Comparison of ENCODE assay signal across 31 mouse cellular contexts in genomic region chr1:89912392-89912791, GRCm38 (mm10). TPM values are rescaled to one million over a fixed set of nuclear protein-coding genes. Genes with fewer than 3 reads are reported as not detected.
A peak's percentile ranks its signal among the peaks of the same experiment; 100 is the strongest.
DNase-seq lines count a peak whose midpoint lies in the region; ATAC-seq and TF ChIP-seq lines count a peak whose summit lies in the region.
"Had no signal": no experiment of that assay in that cellular context is flagged by ENCODE, and none has a peak within 500 bp of the region (broad histone marks: within the 10 kb centered on the region; RNA-seq: fewer than 3 reads in every experiment).

No protein-coding gene starts in this region.

- no peak for TF ChIP-seq POLR2A in lung, adult 2 months (IDR thresholded peaks at IDR 0.05; ENCODE audit: borderline replicate concordance, extremely low read depth, low read depth, low read length)

- 53% methylated on average over 5 of the region's 5 CpGs for WGBS in heart, postnatal 0 days
- WGBS in lung, embryonic 16.5 days = 27% methylated on average over 5 of the region's 5 CpGs
- WGBS in lung, adult 2 months = 49% methylated on average over 5 of the region's 5 CpGs

- TF ChIP-seq CTCF in heart, postnatal 0 days (IDR thresholded peaks at IDR 0.05; ENCODE audit: low read depth) = no peak
- TF ChIP-seq CTCF in lung, adult 2 months (IDR thresholded peaks at IDR 0.05; ENCODE audit: insufficient read depth, low read length) = no peak

- no peak overlapping the region for H3K9ac ChIP-seq in heart, postnatal 0 days (replicated peaks; ENCODE audit: low read depth, low read length)
- H3K9ac ChIP-seq in lung, embryonic 16.5 days (ENCODE audit: low read length) = no peak overlapping the region
- H3K9ac ChIP-seq: embryonic facial prominence, embryonic 13.5 days; heart, embryonic 13.5 days; hindbrain, embryonic 13.5 days; limb, embryonic 12.5 days; midbrain, embryonic 13.5 days had no signal

- H3K9me3 ChIP-seq in heart, postnatal 0 days (replicated peaks; ENCODE audit: control insufficient read depth, low read length) = no peaks in the 10 kb centered on the region
- no peaks in the 10 kb centered on the region for H3K9me3 ChIP-seq in lung, embryonic 16.5 days (ENCODE audit: control insufficient read depth, low read length)
- H3K9me3 ChIP-seq: embryonic facial prominence, embryonic 13.5 days; heart, embryonic 13.5 days; hindbrain, embryonic 13.5 days; limb, embryonic 12.5 days; midbrain, embryonic 13.5 days had no signal

- no peaks in the 10 kb centered on the region for H3K36me3 ChIP-seq in heart, postnatal 0 days (replicated peaks; ENCODE audit: control insufficient read depth, insufficient read depth, low read length)
- H3K36me3 ChIP-seq in lung, embryonic 16.5 days (ENCODE audit: control insufficient read depth, insufficient read depth, low read length) = no peaks in the 10 kb centered on the region
- H3K36me3 ChIP-seq: embryonic facial prominence, embryonic 13.5 days; heart, embryonic 13.5 days; hindbrain, embryonic 13.5 days; limb, embryonic 12.5 days; midbrain, embryonic 13.5 days had no signal

- H3K4me1 ChIP-seq in heart, postnatal 0 days (ENCODE audit: control insufficient read depth, insufficient read depth) = no peaks in the 10 kb centered on the region
- no peaks in the 10 kb centered on the region for H3K4me1 ChIP-seq in lung, embryonic 16.5 days (replicated peaks; ENCODE audit: control insufficient read depth, insufficient read depth, low read length)
- no peaks in the 10 kb centered on the region for H3K4me1 ChIP-seq in lung, adult 2 months (ENCODE audit: control insufficient read depth, insufficient read depth, low read length)
- H3K4me1 ChIP-seq: heart, embryonic 13.5 days; midbrain, embryonic 13.5 days had no signal

- ATAC-seq in heart, postnatal 0 days (ENCODE audit: insufficient read depth, low read depth) = 0 out of 2 replicates have a peak, but pooled peaks have one; percentile 17
- ATAC-seq in lung, embryonic 16.5 days (ENCODE audit: low read depth) = peak; percentile 17; the same call in 1 of the 2 replicates
- ATAC-seq: forebrain, embryonic 16.5 days; inflammation-experienced regulatory T-cells, adult 6 months; midbrain, embryonic 13.5 days; Patski had no signal

- no peak overlapping the region for H3K27ac ChIP-seq in heart, postnatal 0 days (ENCODE audit: low read depth)
- H3K27ac ChIP-seq in lung, embryonic 16.5 days (ENCODE audit: low read length) = no peak overlapping the region
- H3K27ac ChIP-seq: embryonic facial prominence, embryonic 13.5 days; gastrocnemius, adult 2 months; heart, adult 2 months; heart, embryonic 13.5 days; hindbrain, embryonic 13.5 days; limb, embryonic 12.5 days; macrophage; midbrain, embryonic 13.5 days had no signal

- no peak overlapping the region for H3K4me3 ChIP-seq in heart, postnatal 0 days (ENCODE audit: low read depth, low read length)
- no peak overlapping the region for H3K4me3 ChIP-seq in lung, embryonic 16.5 days (ENCODE audit: low read length)
- no peak overlapping the region for H3K4me3 ChIP-seq in lung, adult 2 months (replicated peaks; ENCODE audit: extremely low read depth, low read depth, low read length)
- H3K4me3 ChIP-seq: embryonic facial prominence, embryonic 13.5 days; erythroblast, embryonic 14.5 days; gastrocnemius, adult 2 months; heart, adult 2 months; heart, embryonic 13.5 days; hindbrain, embryonic 13.5 days; limb, embryonic 12.5 days; midbrain, embryonic 13.5 days had no signal

- peaks cover 3% of the 10 kb centered on the region; the same call in 1 of the 2 replicates for H3K27me3 ChIP-seq in heart, postnatal 0 days (ENCODE audit: control insufficient read depth, insufficient read depth, low read length)
- peaks cover 6% of the 10 kb centered on the region for H3K27me3 ChIP-seq in lung, embryonic 16.5 days (ENCODE audit: control insufficient read depth, insufficient read depth, low read depth, low read length)

- no peak for TF ChIP-seq EP300 in heart, postnatal 0 days (IDR thresholded peaks at IDR 0.05; ENCODE audit: low read depth)

- H3K4me2 ChIP-seq in heart, postnatal 0 days (ENCODE audit: low read depth, low read length) = no peak overlapping the region
- H3K4me2 ChIP-seq in lung, embryonic 16.5 days (ENCODE audit: low read depth, low read length) = no peak overlapping the region
- H3K4me2 ChIP-seq: embryonic facial prominence, embryonic 13.5 days; heart, embryonic 13.5 days; hindbrain, embryonic 13.5 days; limb, embryonic 12.5 days; liver, embryonic 11.5 days; midbrain, embryonic 13.5 days had no signal

- no peak for DNase-seq in heart, postnatal 0 days (ENCODE audit: low spot score)
- DNase-seq in heart, adult 11 months = no peak
- DNase-seq in kidney, postnatal 4 days = peak; percentile 35 to 59
- no peak for DNase-seq in kidney, adult 8-10 months
- no peak for DNase-seq in lung, adult 2 months
- DNase-seq in spleen, adult 12 weeks (ENCODE audit: low spot score) = no peak
- DNase-seq: adrenal gland, postnatal 10 days; cerebellum, adult 8-10 months; embryo, embryonic 11 days; gastrocnemius, adult 2 months; gastrocnemius, postnatal 36 days; heart, adult 2 months; kidney, adult 11 months; layer of hippocampus, postnatal 36 days; right cerebral cortex, postnatal 4 days; thymus, adult 2 months; thymus, postnatal 36 days had no signal

RNA-seq across cellular contexts. Expression of gene Gbx2, which starts 18.6 kb away (rescaled TPM):
- total RNA-seq in heart, postnatal 0 days (2014; rRNA removed; ENCODE audit: low replicate concordance) = not detected in 2 replicates
- polyA plus RNA-seq in heart, postnatal 0 days (2015; fragmentation: Nextera tagmentation; extraction: Ambion mirVana) = not detected in 2 replicates
- polyA plus RNA-seq in lung, embryonic 16.5 days (2015; fragmentation: Nextera tagmentation; extraction: Ambion mirVana) = not detected in 2 replicates
- 0.06 TPM in 1 of 2 replicates, not detected in the other for polyA plus RNA-seq in lung, adult 2 months (2012; rRNA removed)
- total RNA-seq: adrenal gland, postnatal 10 days; heart, postnatal 14 days; MEL had no signal
- polyA plus RNA-seq: erythroblast, embryonic 14.5 days; inflammation-experienced regulatory T-cells, adult 6 months; limb, embryonic 12.5 days had no signal

Comparison
In these comparisons a context has a peak if more than half of its experiments do, and no peak if none do; other contexts are left out.
1. DNase-seq: peak in kidney, postnatal 4 days (2 of 2); none in heart, postnatal 0 days (single experiment), heart, adult 11 months (single experiment), kidney, adult 8-10 months (0 of 2), lung, adult 2 months (single experiment) and spleen, adult 12 weeks (single experiment).